Mouse (Mus musculus) layer of hippocampus, postnatal 25 days (tissue): ENCODE measurements around the gene Ltbr. TPM values are rescaled to one million over a fixed set of nuclear protein-coding genes. Genes with fewer than 3 reads are reported as not detected.
"Not testable (repeated sequence)": the region's sequence is repeated elsewhere in the genome, so short reads cannot be mapped to it uniquely, and the experiment has no call there.

ENCODE experiments used
- DNase-seq, 2 experiments: peaks; one replicate each; pipeline ENCODE4 v3.0.0; 2022; ENCODE audit warnings: mixed read lengths in 2 of 2, low spot score in 1 of 2; ENCODE audit errors: extremely low spot score in 1 of 2
- total RNA-seq, 2 experiments: library from RNA; stranded (reverse); gene quantifications; 2 replicates each; pipeline ENCODE4 v1.2.3; 2021

Ltbr gene
- total RNA-seq, 2 experiments from 2014 or later = 8.7 to 10.2 TPM

- no peak for DNase-seq
Observed at GRCm38 (mm10) chr6:125314746-125315145, 1.1 kb upstream of the Ltbr start.

GRCm38 (mm10) chr6:125314231-125314563 lies 512 bp upstream of the Ltbr start:
- DNase-seq = no peak

GRCm38 (mm10) chr6:125312581-125313355 lies 917 bp downstream of the Ltbr start:
- no peak for DNase-seq

GRCm38 (mm10) chr6:125312171-125312570 lies 1.5 kb downstream of the Ltbr start:
- no peak for DNase-seq

- DNase-seq = no peak
Observed at GRCm38 (mm10) chr6:125309406-125309805, 4.3 kb downstream of the Ltbr start.

- DNase-seq = no peak
Observed at GRCm38 (mm10) chr6:125308921-125309320, 4.8 kb downstream of the Ltbr start.

GRCm38 (mm10) chr6:125307091-125307490 lies 6.6 kb downstream of the Ltbr start:
- no peak for DNase-seq

- DNase-seq = no peak
Observed at GRCm38 (mm10) chr6:125305465-125305864, 8.2 kb downstream of the Ltbr start.

- not testable (repeated sequence) for DNase-seq
Observed at GRCm38 (mm10) chr6:125304408-125304807, 9.3 kb downstream of the Ltbr start.

GRCm38 (mm10) chr6:125303242-125303641 lies 10.4 kb downstream of the Ltbr start:
- DNase-seq = no peak

GRCm38 (mm10) chr6:125302231-125302982 lies 11.3 kb downstream of the Ltbr start:
- no peak for DNase-seq

- DNase-seq = no peak
Observed at GRCm38 (mm10) chr6:125300982-125301381, 12.7 kb downstream of the Ltbr start.

- DNase-seq = no peak
Observed at GRCm38 (mm10) chr6:125297149-125297820, 16.4 kb downstream of the Ltbr start.

- DNase-seq = no peak
Observed at GRCm38 (mm10) chr6:125294049-125294448, 19.6 kb downstream of the Ltbr start.

- no peak for DNase-seq
Observed at GRCm38 (mm10) chr6:125292256-125292655, 21.4 kb downstream of the Ltbr start.

GRCm38 (mm10) chr6:125291329-125291728 lies 22.4 kb downstream of the Ltbr start:
- DNase-seq = no peak

GRCm38 (mm10) chr6:125288730-125289129 lies 25.0 kb downstream of the Ltbr start:
- DNase-seq = no peak

GRCm38 (mm10) chr6:125286944-125287343 lies 26.7 kb downstream of the Ltbr start:
- no peak for DNase-seq

GRCm38 (mm10) chr6:125285890-125286289 lies 27.8 kb downstream of the Ltbr start, which contains the start of gene Tuba3a:
Gene Tuba3a (minus strand): TSS chr6:125286042.
- no peak for DNase-seq

GRCm38 (mm10) chr6:125284751-125285150 lies 28.9 kb downstream of the Ltbr start:
- DNase-seq = no peak

GRCm38 (mm10) chr6:125284250-125284649 lies 29.4 kb downstream of the Ltbr start:
- no peak for DNase-seq
